Mouse (Mus musculus) urinary bladder, postnatal 25 days (tissue): ENCODE results near the gene Txnrd1.

Experiments
- DNase-seq: peaks from one replicate; pipeline ENCODE4 v3.0.0; 2022; ENCODE audit warnings: low spot score

The Txnrd1 gene

DNA sequence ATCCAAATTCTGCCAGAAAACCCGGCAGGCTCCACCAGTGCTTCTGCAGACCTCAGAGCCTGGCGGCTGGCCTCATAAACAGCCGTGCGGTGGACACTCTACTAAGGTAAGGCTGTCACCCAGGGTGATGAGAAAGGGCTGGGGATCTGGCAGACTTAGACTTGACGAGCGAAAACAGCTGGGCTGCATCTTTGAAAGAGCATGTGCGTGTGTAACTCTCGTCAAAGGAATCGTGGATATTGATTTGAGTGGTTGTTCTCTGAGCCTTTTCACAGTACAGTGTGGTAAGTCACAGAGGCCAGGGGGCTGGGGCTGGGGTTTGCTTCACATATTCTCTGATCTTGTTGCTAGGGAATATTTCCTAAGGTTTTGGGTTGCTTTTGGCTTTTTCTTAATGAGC lies at the start of gene Txnrd1:
Gene Txnrd1, plus strand, starts transcription at position 26 of the 400 bp plus-strand sequence.
- no peak for DNase-seq

DNA sequence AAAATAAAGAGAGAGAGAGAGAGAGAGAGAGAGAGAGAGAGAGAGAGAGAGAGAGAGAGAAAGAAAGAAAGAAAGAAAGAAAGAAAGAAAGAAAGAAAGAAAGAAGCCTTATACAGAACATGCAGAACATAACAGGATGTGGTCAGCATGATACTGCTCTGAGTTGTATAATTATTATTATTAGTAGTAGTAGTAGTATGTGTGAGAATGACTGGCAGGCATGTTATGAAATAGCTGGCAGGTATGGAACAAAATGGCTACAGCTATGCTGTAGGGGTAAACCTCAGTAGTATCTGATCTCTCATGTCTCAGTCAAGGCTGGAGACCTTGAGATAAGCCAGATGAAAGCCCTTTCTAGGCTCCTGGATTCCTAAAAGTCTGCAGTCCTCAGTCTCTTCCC lies 44.6 kb upstream of the Txnrd1 start:
- no peak for DNase-seq

DNA sequence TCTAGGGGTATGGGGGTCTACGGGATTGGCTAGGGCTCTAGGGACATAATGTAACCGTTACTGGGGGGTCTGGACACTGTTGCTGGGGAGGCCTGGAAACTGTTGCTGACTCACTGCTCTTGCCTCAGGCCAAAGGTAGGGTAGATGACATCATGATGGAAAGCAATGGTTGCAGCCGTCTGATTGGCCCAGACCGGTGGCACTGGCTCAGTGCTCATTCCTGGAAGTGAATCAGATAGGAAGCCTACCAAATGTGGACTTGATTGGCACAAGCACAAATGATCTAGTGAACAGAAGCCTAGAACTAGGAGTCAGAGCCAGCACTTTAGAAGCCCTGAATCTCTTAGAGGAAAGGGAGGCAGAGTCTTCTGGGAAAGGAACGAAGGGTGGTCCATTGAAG lies 43.2 kb upstream of the Txnrd1 start:
- no peak for DNase-seq

DNA sequence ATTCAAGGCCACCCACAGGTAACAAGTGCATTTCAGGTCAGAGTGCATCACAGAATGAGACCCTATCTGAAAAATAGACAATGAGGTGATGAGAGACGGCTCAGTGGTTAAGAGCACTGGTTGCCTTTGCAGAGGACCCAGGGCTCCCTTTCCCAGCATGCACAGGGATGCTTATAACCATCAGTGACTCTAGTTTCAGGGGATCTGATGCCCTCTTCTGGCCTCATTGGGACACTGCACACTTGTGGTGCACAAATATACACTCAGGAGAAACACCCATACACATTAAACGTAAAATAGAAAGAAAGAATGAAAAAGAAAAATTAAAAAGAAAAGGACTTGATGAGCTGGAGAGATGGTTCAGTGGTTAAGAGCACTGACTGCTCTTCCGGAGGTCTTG lies 42.0 kb upstream of the Txnrd1 start:
- DNase-seq, result no peak

GRCm38 (mm10) chr10:82792311-82792710 lies 41.4 kb upstream of the Txnrd1 start:
- DNase-seq, result no peak

DNA sequence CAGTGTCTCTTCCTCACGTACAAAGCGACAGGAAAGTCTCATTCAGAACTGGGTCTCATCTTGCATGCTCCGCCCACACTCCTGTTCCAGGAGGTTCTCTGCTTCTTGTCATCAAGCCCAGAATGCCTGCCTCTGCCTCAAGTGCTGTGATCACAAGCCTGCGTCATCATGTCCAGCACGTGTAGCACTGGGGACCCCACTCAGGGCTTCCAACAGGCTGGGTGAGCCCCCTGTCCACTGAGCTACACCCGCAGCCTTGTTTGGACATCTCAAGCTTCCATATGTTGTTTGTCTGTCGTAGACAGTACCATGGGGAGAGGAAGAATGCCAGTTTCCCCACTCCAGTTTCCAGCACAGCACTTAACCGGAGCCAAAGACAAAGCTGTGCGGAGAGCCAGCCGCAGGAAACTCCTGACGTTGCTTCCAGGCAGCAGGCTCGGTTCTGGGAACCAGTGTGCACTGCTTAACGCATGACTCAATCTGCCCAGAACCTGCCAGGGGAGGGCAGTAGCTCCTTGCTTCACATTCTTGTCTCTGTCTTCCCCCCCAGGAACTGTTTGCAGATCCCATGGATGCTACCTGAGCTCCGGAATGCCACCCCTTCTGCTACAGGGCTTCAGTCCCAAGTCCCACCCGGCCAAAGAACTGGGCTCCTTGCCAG lies 38.5 kb upstream of the Txnrd1 start:
- peak; percentile 56 for DNase-seq

DNA sequence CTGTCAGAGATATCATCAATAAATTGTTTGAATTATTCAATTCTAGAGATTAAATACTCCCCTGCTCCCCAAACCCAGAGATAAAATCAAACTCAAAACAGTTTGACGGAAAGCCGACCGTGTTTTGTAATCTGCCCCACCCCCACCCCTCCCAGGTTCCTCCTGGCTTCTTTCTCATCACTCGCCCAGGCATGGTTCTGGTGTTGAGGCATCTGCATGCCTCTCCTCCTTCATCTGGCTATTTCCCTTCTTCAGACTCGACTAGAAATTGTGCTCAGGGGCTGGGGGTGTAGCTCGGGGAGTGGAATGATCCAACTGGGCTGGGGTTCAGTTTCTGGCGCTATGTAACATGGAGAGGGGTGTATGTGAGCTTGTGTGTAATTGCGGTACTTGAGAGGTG lies 38.0 kb upstream of the Txnrd1 start:
- DNase-seq, result no peak

DNA sequence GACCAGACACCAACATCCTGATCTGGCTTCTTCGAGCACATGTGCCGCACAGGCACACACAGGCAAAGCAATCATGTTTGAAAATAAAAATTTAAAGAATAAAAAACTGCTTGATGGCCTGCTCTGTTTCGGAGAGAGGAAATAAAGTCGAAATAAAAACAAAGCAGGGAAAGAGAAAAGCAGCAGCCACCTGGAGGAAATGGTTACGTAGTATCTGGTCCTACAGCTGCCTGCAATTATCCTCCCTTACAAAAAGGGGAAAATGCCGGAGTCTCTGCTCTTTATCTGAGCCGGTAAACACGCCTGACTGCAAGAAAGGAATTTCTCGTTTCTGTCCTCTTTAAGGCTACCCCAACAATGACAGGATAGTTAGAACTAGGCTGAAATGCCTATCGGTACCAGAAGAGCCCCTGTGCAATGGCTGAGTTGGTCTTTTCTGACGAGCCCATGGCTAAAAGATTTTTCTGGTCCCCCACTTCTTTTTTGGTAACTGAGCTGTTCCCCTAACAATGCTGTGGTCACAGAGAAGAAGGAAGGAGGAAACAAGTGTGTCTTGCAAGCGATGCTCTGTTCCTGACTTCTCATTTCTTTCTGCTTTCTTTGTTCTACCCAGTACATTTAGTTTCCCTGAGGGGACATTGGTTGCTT lies 37.2 kb upstream of the Txnrd1 start:
- no peak for DNase-seq

- no peak for DNase-seq
Observed at GRCm38 (mm10) chr10:82797119-82797491, 36.6 kb upstream of the Txnrd1 start.

DNA sequence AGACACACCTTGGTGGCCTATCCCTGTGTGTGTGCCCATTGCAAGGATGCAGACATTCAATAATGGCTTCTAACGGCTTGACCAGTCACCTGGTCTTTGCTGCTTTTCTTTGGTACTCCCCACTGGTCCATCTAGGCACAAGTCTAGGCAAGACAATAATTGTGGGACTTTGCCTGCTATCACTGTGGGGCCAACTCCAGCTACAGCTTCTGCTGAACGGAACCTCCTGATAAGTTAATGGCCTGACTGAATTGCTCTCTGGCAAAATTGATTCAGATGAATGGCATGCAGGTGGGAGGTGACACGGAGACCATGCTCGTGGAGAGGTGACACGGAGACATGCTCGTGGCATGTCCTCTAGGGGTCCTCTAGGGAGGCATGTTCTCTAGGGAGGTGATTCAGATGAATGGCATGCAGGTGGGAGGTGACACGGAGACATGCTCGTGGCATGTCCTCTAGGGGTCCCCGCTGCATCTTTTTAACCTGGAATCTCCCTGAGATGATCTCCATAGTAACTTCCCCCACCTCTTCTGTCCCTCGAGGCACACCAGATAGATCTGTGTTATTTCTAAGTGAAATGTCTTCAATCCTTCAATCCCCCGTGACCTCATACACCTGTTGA lies 35.3 kb upstream of the Txnrd1 start:
- DNase-seq, result no peak

DNA sequence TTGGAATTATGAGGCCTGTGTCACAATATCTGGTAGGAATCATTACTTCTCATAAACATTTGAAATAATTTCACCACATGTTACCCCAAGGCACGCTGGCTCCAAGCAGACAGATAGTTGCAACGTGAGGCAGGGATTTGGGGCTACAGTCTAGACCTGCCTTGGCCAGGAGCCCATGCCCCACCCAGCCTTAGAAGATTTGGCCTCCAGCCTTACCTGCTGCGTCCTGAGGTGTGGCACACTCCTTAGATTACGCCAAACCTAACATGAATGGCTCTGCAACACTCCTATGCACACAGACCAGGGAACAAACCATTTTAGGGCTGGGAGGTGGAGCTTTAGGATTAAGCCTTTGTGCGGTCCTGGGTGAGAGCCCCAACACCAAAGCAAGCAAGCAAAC lies 33.7 kb upstream of the Txnrd1 start:
- no peak for DNase-seq

GRCm38 (mm10) chr10:82804396-82804795 lies 29.4 kb upstream of the Txnrd1 start:
- DNase-seq, result no peak

DNA sequence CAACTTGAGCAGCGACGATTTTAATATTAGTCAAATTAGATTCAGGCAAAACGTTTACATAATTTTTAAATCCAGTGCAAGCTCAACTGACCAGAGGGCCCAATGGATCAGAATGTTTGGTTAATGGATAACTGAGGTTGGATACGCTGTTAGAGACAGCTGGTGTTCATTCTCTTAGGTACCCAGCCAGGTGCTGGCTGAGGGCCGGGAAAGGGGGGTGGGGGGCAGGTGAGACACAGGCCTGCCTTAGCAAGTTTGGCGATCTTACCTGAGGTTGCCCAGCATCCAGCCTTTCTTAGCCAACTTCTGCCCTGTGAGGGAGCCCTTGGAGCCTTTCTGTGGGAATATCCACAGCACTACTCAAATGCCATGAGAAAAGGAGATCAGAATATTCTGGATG lies 28.6 kb upstream of the Txnrd1 start:
- no peak for DNase-seq

- no peak for DNase-seq
Observed at GRCm38 (mm10) chr10:82806414-82806813, 27.3 kb upstream of the Txnrd1 start.

- DNase-seq, result no peak
Observed at GRCm38 (mm10) chr10:82807238-82807637, 26.5 kb upstream of the Txnrd1 start.

DNA sequence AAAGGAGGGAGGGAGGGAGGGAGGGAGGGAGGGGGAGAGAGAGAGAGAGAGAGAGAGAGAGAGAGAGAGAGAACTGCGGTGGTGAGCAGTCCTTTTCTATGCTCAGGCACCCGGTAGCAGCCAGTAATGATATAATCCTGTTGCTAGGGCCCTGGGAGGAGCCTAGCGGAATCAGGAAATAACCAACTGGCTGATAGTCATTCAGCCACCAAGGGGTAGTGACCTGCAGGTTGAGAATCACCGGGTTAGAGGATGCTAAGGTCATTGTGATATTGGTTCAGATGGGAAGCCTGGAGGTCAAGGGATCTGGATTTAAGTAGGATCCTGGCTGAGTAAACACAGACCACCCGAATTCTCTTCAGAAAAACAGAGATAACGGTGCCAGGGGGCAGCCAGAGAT lies 25.6 kb upstream of the Txnrd1 start:
- no peak for DNase-seq

- DNase-seq, result no peak
Observed at GRCm38 (mm10) chr10:82808891-82809290, 24.9 kb upstream of the Txnrd1 start.

- DNase-seq, result no peak
Observed at GRCm38 (mm10) chr10:82809352-82809751, 24.4 kb upstream of the Txnrd1 start.

- peak; percentile 83 for DNase-seq
Observed at GRCm38 (mm10) chr10:82811855-82812431, 21.8 kb upstream of the Txnrd1 start.

DNA sequence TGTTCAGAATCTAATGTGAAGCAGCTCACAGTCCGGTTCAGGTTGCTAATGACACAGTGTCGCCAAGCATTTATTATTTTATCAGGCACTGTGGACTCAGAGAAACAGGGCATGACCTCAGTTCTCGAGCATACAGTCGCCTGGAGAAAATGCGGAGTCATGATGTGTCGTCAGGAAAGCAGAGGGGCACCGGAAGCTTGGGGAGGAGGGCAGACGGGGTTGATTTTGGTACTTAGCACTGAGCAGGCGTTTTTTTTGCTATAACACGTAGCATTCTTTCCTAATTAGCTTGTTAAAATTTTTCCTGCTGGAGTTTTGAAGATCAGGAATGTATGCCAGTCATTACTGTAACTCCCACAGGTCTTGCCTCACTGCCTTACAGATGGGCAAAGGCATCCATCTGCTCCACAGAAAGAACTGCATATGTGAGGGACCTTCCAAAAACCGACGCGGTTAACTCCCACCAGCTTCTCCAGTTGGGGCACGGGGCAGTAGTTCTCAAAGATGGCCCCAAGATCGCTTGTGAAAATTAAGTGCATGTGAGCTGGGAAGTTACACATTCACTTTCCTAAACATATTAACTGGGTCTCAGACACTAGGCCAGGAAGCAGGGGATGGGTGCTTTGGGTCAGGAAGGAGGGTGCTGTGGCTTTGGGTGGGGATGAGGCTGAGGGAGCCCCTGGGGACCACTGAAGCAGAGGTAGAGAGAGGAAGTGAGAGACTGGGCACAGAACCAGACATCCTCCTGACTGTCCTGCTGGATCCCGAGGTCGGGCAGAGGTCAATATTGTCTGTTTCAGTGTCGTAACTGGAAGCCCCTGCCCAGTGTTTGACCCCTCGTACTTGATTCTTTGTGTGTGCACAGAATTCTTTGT lies 19.4 kb upstream of the Txnrd1 start:
- DNase-seq, result no peak

GRCm38 (mm10) chr10:82816441-82816840 lies 17.3 kb upstream of the Txnrd1 start:
- DNase-seq, result no peak

DNA sequence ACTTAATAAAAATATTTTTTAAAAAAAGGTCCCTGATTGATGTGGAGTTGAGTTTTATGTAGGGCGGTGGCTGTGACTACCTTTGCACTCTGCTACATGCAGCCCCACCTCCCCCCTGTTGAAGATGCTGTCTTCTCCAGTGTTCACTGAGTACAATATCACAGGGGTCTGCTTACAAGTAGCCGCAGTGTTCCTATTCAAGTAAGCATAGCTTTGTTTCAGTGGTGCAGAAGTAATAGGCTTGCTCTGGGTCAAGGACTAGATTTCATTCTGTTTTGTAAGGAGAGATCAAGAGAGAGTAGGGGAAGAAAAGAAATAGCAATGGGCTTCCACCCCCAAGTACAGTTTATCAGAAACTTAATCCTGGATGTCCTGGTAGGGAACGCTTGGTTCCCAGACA lies 16.2 kb upstream of the Txnrd1 start:
- no peak for DNase-seq
